Mouse (Mus musculus): ENCODE measurements around the gene Pcnp.
"Not testable (repeated sequence)": the region's sequence is repeated elsewhere in the genome, so short reads cannot be mapped to it uniquely, and the experiment has no call there.

Gene Pcnp

GRCm38 (mm10) chr16:55964126-55964949 is 65.2 kb downstream of the Pcnp start:
- DNase-seq, result no peak

GRCm38 (mm10) chr16:55963068-55963467 is 66.5 kb downstream of the Pcnp start:
- DNase-seq, result not testable (repeated sequence)
